Mouse (Mus musculus) C2C12 (cell line): ENCODE measurements around the gene Rnf217.

Source experiments
- CEBPB ChIP-seq: IDR thresholded peaks from one replicate; pipeline ENCODE4 v1.6.1; 2011; ENCODE audit warnings: low read depth, mild to moderate bottlenecking, control low read depth, moderate library complexity
- CTCF ChIP-seq: IDR thresholded peaks from one replicate; pipeline ENCODE4 v1.5.1; 2011; ENCODE audit not compliant: control insufficient read depth, insufficient read depth, insufficient read length
- MAX ChIP-seq: IDR thresholded peaks from one replicate; pipeline ENCODE4 v1.6.1; 2011; ENCODE audit warnings: mild to moderate bottlenecking, control low read depth
- MYOD1 ChIP-seq: IDR thresholded peaks from one replicate; pipeline ENCODE4 v1.6.1; 2011; ENCODE audit warnings: low read depth; ENCODE audit not compliant: control insufficient read depth, insufficient read length
- MYOG ChIP-seq: IDR thresholded peaks from one replicate; pipeline ENCODE4 v1.6.1; 2011; ENCODE audit not compliant: control insufficient read depth, insufficient read length; ENCODE audit errors: extremely low read depth
- USF1 ChIP-seq: IDR thresholded peaks from one replicate; pipeline ENCODE4 v1.6.1; 2011; ENCODE audit warnings: low read depth, mild to moderate bottlenecking, control low read depth, moderate library complexity

DNA sequence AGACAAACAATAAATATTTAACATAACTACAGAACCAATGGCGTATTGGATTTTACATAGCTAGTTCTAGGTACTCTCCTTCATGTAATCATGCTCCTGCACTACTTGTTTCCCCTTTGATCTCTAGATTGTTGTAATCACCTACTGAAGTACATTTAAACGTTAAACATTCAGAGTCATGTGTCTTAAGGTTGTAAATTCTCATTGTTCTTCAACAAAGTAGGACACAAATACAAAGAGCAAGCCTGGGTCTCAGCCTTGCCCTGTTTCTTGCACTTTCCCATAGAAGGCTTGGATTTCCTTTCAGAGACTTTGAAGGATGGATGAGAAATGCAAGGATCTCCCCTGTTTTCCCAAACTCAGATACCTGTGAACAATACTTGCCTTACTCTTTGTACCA lies 61.8 kb downstream of the Rnf217 start:
- no peak for TF ChIP-seq CTCF
- no peak for TF ChIP-seq MAX
- TF ChIP-seq MYOD1, result no peak
- TF ChIP-seq CEBPB, result no peak
- no peak for TF ChIP-seq USF1
- TF ChIP-seq MYOG, result no peak
